Mouse (Mus musculus): ENCODE measurements around the gene Pde2a.

The Pde2a gene

DNA sequence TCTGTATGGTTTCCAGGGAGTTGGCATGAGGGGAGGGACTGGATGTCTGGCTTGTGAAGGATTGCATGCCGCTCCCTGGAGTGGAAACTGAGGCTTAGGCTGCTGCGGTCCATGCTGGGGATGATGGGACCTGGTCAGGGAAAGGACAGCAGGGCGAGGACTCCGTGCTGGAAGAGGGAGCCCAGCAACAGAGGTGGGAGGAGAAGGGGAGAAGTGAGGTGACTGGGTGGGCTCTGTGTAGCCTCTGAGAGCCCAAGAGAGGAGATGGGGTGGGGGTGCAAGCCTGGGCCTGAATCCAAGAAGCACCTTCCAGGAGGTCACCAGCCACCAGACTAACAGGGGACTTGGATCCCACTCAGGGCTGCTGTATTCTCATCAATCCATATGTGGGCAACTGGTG, 34.8 kb downstream of the Pde2a start:
- TF ChIP-seq GATA4 (IDR thresholded peaks at IDR 0.05; ENCODE audit: insufficient replicate concordance, low read length): no peak

DNA sequence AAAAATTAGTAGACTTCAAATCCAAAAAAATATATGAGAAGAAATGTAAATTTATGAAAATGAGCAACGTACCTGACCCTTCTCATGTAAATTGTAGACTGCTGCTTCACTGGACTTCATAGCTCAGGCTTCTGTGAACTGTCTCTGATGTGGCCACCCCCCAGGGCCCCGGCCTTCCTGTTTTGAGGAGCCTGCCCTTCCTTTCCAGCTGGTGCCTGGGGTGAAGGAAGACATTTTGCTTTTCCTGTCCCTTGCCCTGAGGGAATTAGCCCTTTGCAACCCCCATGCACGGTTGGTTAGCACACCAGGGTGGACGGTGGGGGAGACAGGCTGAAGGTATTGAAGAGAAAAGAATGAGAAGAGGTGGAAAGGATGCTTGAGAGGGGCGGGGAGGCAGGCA, 35.3 kb downstream of the Pde2a start:
- TF ChIP-seq GATA4 (IDR thresholded peaks at IDR 0.05; ENCODE audit: insufficient replicate concordance, low read length): no peak

- TF ChIP-seq GATA4 (IDR thresholded peaks at IDR 0.05; ENCODE audit: insufficient replicate concordance, low read length): no peak
Observed at GRCm38 (mm10) chr7:101457283-101457682, 35.8 kb downstream of the Pde2a start.

GRCm38 (mm10) chr7:101457801-101458200, 36.3 kb downstream of the Pde2a start:
- TF ChIP-seq GATA4 (IDR thresholded peaks at IDR 0.05; ENCODE audit: insufficient replicate concordance, low read length): no peak

- TF ChIP-seq GATA4 (IDR thresholded peaks at IDR 0.05; ENCODE audit: insufficient replicate concordance, low read length): no peak
Observed at GRCm38 (mm10) chr7:101458278-101458781, 36.8 kb downstream of the Pde2a start.

- TF ChIP-seq GATA4 (IDR thresholded peaks at IDR 0.05; ENCODE audit: insufficient replicate concordance, low read length): no peak
Observed at GRCm38 (mm10) chr7:101459305-101459813, 37.9 kb downstream of the Pde2a start.

DNA sequence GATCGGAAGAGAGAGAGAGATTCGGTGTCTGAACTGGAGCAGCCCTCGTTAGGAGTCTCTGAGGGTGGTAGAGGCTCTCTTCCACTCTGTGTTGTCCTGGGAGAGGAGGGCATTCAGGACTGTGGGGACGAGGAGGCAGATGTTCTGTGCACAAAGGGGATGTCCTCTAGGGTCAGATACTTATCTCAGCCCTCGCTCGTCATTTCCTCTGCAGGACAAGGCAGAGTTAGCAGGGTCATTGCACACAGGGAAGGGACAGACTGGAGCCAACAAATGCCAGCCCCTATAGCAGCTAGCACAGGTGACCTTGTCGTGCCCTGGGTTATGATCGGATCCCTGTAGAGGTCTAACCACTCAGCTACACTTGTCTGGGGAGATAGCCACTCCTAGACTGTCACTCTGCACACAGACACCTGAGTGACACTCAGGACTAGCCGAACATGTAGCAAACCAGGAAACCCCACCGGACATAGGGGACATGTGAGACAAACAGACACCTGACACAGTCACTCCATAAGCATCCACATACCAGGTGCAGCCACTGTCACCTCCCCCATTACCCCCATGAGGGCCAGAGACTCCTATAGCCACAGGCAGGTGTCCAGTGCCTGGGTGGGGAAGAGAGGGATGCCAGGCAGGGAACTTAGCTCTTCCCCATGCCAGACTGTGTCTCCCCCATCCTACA, 38.6 kb downstream of the Pde2a start:
- peak; percentile 55; the same call in 1 of the 2 replicates for TF ChIP-seq GATA4 (IDR thresholded peaks at IDR 0.05; ENCODE audit: insufficient replicate concordance, low read length)

- TF ChIP-seq GATA4 (IDR thresholded peaks at IDR 0.05; ENCODE audit: insufficient replicate concordance, low read length): no peak
Observed at GRCm38 (mm10) chr7:101460608-101460957, 39.1 kb downstream of the Pde2a start.

GRCm38 (mm10) chr7:101461571-101461970, 40.1 kb downstream of the Pde2a start:
- no peak for TF ChIP-seq GATA4 (IDR thresholded peaks at IDR 0.05; ENCODE audit: insufficient replicate concordance, low read length)

GRCm38 (mm10) chr7:101462327-101463068, 41.0 kb downstream of the Pde2a start:
- no peak for TF ChIP-seq GATA4 (IDR thresholded peaks at IDR 0.05; ENCODE audit: insufficient replicate concordance, low read length)

- TF ChIP-seq GATA4 (IDR thresholded peaks at IDR 0.05; ENCODE audit: insufficient replicate concordance, low read length): no peak
Observed at GRCm38 (mm10) chr7:101463665-101464271, 42.3 kb downstream of the Pde2a start.

GRCm38 (mm10) chr7:101464927-101465326, 43.4 kb downstream of the Pde2a start:
- no peak for TF ChIP-seq GATA4 (IDR thresholded peaks at IDR 0.05; ENCODE audit: insufficient replicate concordance, low read length)

GRCm38 (mm10) chr7:101465392-101465791, 43.9 kb downstream of the Pde2a start:
- peak; percentile 98 for TF ChIP-seq GATA4 (IDR thresholded peaks at IDR 0.05; ENCODE audit: insufficient replicate concordance, low read length)

- no peak for TF ChIP-seq GATA4 (IDR thresholded peaks at IDR 0.05; ENCODE audit: insufficient replicate concordance, low read length)
Observed at GRCm38 (mm10) chr7:101465850-101466580, 44.5 kb downstream of the Pde2a start.

GRCm38 (mm10) chr7:101466581-101467081, 45.1 kb downstream of the Pde2a start:
- no peak for TF ChIP-seq GATA4 (IDR thresholded peaks at IDR 0.05; ENCODE audit: insufficient replicate concordance, low read length)

Measured in liver, adult (tissue).